Mouse (Mus musculus) midbrain, postnatal 0 days (tissue): ENCODE results near the gene Snrnp35. TPM values are rescaled to one million over a fixed set of nuclear protein-coding genes. Genes with fewer than 3 reads are reported as not detected.

Experiments used
- ATAC-seq: fragments of 200-750 bp; cut with Nextera tagmentation; 2 replicates; pipeline ENCODE4 v1.8.0; 2017; ENCODE audit warnings: moderate number of reproducible peaks, mild to moderate bottlenecking, moderate TSS enrichment, moderate library complexity; ENCODE audit not compliant: low FRiP score
- DNase-seq: peaks from one replicate; pipeline ENCODE4 v3.0.0-alpha.2; 2015; ENCODE audit warnings: low spot score
- H3K27ac ChIP-seq: fragments of 300-500 bp; sonication (generic); 2 replicates; pipeline ENCODE4 v1.5.1; 2014; ENCODE audit warnings: low read depth, mild to moderate bottlenecking, low read length, mixed read lengths
- H3K27me3 ChIP-seq: fragments of 300-500 bp; sonication (generic); 2 replicates; pipeline ENCODE4 v1.6.1; 2014; ENCODE audit warnings: low read length, control low read depth, mixed read lengths; ENCODE audit not compliant: insufficient read depth
- H3K36me3 ChIP-seq: fragments of 300-500 bp; sonication (generic); 2 replicates; pipeline ENCODE4 v1.6.1; 2014; ENCODE audit warnings: low read length, control low read depth, mixed read lengths; ENCODE audit not compliant: insufficient read depth
- H3K4me1 ChIP-seq: fragments of 300-500 bp; sonication (generic); 2 replicates; pipeline ENCODE4 v1.6.1; 2014; ENCODE audit warnings: mild to moderate bottlenecking, control low read depth, antibody characterized with exemption, low read length, mixed read lengths; ENCODE audit not compliant: insufficient read depth
- H3K4me2 ChIP-seq: fragments of 300-500 bp; sonication (generic); 2 replicates; pipeline ENCODE4 v1.6.1; 2014; ENCODE audit warnings: low read depth, mild to moderate bottlenecking, low read length, mixed read lengths; ENCODE audit not compliant: poor library complexity, severe bottlenecking
- H3K4me3 ChIP-seq: fragments of 300-500 bp; sonication (generic); 2 replicates; pipeline ENCODE4 v1.5.1; 2014; ENCODE audit warnings: low read depth, mild to moderate bottlenecking, low read length, moderate library complexity
- H3K9ac ChIP-seq: fragments of 300-500 bp; sonication (generic); replicated peaks from 2 replicates; pipeline ENCODE4 v1.6.1; 2014; ENCODE audit warnings: mild to moderate bottlenecking, low read length, moderate library complexity, mixed read lengths; ENCODE audit not compliant: poor library complexity, severe bottlenecking
- H3K9me3 ChIP-seq: fragments of 300-500 bp; sonication (generic); 2 replicates; pipeline ENCODE4 v1.6.1; 2016; ENCODE audit warnings: low read length, control low read depth
- CTCF ChIP-seq: IDR thresholded peaks from 2 replicates; pipeline ENCODE4 v1.5.1; 2016; ENCODE audit warnings: antibody characterized with exemption, mild to moderate bottlenecking
- WGBS: fragments of 180-500 bp; shearing (Covaris S2); extraction: QIAGEN DNeasy Blood & Tissue Kit; methylation state at CpG from one replicate; pipeline ENCODE4 v1.1.7; 2014; 5-methylcytosine and 5-hydroxymethylcytosine counted together
- polyA plus RNA-seq: library from polyadenylated mRNA; unstranded; fragments of >200 nt; fragmentation: Nextera tagmentation; extraction: Ambion mirVana; gene quantifications from 2 replicates; pipeline ENCODE4 v1.2.1, GENCODE M21; 2015
- total RNA-seq: library from RNA; depleted of rRNA; stranded (reverse); fragments of >200 nt; gene quantifications from 2 replicates; pipeline ENCODE4 v1.2.3, GENCODE M21; 2014; rRNA removed

The Snrnp35 gene
- total and polyA plus RNA-seq, 2 experiments from 2014 or later: 10.7 to 13.0 TPM

DNA sequence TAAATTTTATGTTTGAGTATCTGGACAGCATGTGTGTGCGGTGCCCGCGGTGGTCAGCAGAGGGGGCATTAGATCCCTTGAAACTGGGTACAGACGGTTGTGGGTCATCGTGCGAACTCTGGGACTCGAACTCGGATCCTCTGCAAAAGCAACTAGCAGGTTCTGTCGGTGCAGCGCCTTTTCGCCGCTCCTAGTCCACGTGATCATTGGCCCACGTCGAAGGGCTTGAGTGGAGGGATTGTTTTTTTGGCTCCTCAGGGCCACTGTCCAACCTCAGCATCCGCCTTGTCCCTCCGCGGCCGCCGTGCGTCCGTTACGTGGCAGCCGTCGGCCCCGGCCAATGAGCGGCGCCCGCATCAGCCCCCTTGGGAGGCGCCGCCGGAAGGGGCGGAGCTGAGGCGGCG is 57.5 kb downstream of the Snrnp35 start, which contains the start of gene Tmed2:
Tmed2 (plus strand) TSS at position 313 of the 404 bp plus-strand sequence.
- Histone ChIP-seq H3K4me2 (peak within 1 kb of the TSS; percentile 72), H3K9me3 (no peaks in the 10 kb centered on the region)
- TF ChIP-seq CTCF: peak; percentile 45

More for the DNA sequence above, 57.5 kb downstream of the Snrnp35 start, which contains the start of gene Tmed2:
- WGBS: under 1% methylated on average over 35 of the region's 35 CpGs
- DNase-seq (peak; percentile 99), ATAC-seq (peak; percentile 97)
- no peaks in the 10 kb centered on the region for H3K4me1 ChIP-seq
- H3K4me3 ChIP-seq: peak within 1 kb of the TSS; percentile 84
- no peaks in the 10 kb centered on the region for H3K27me3 ChIP-seq
- H3K9ac ChIP-seq: peak within 1 kb of the TSS; percentile 58
- peak within 1 kb of the TSS; percentile 76 for H3K27ac ChIP-seq
- H3K36me3 ChIP-seq: peaks cover 10% of the 10 kb centered on the region

Other genes with a start within 250 kb of the Snrnp35 start
- gene Pitpnm2, start 233.4 kb upstream of the Snrnp35 start, total RNA-seq: 48.1 and 66.2 TPM in 2 replicates
- 8.6 and 10.1 TPM in 2 replicates for gene Pitpnm2, start 233.4 kb upstream of the Snrnp35 start, polyA plus RNA-seq
- 19.0 and 41.0 TPM in 2 replicates for gene Mphosph9, start 155.2 kb upstream of the Snrnp35 start, total RNA-seq
- 6.6 and 9.6 TPM in 2 replicates for gene Mphosph9, start 155.2 kb upstream of the Snrnp35 start, polyA plus RNA-seq
- gene 2810006K23Rik, start 155.0 kb upstream of the Snrnp35 start, total RNA-seq: 9.0 and 9.4 TPM in 2 replicates
- 7.8 TPM in 2 replicates for gene 2810006K23Rik, start 155.0 kb upstream of the Snrnp35 start, polyA plus RNA-seq
- 104 and 164 TPM in 2 replicates for gene Cdk2ap1, start 120.1 kb upstream of the Snrnp35 start, total RNA-seq
- gene Cdk2ap1, start 120.1 kb upstream of the Snrnp35 start, polyA plus RNA-seq: 65.0 and 65.2 TPM in 2 replicates
- 41.0 and 54.5 TPM in 2 replicates for gene Sbno1, start 57.1 kb upstream of the Snrnp35 start, total RNA-seq
- gene Sbno1, start 57.1 kb upstream of the Snrnp35 start, polyA plus RNA-seq: 68.9 and 80.4 TPM in 2 replicates
- gene Kmt5a, start 43.2 kb upstream of the Snrnp35 start, total RNA-seq: 27.4 and 39.0 TPM in 2 replicates
- gene Kmt5a, start 43.2 kb upstream of the Snrnp35 start, polyA plus RNA-seq: 13.3 and 15.3 TPM in 2 replicates
- gene Rilpl2, start 4.8 kb upstream of the Snrnp35 start, total RNA-seq: 32.3 and 38.6 TPM in 2 replicates
- 33.8 and 34.3 TPM in 2 replicates for gene Rilpl2, start 4.8 kb upstream of the Snrnp35 start, polyA plus RNA-seq
- 14.8 and 14.9 TPM in 2 replicates for gene Rilpl1, start 48.3 kb downstream of the Snrnp35 start, total RNA-seq
- gene Rilpl1, start 48.3 kb downstream of the Snrnp35 start, polyA plus RNA-seq: 11.2 and 11.9 TPM in 2 replicates
- 228 and 273 TPM in 2 replicates for gene Tmed2, start 57.6 kb downstream of the Snrnp35 start, total RNA-seq
- 313 and 326 TPM in 2 replicates for gene Tmed2, start 57.6 kb downstream of the Snrnp35 start, polyA plus RNA-seq
- 14.9 and 20.5 TPM in 2 replicates for gene Ddx55, start 69.7 kb downstream of the Snrnp35 start, total RNA-seq
- gene Ddx55, start 69.7 kb downstream of the Snrnp35 start, polyA plus RNA-seq: 21.9 and 26.9 TPM in 2 replicates
- gene Eif2b1, start 96.0 kb downstream of the Snrnp35 start, total RNA-seq: 38.4 and 40.2 TPM in 2 replicates
- gene Eif2b1, start 96.0 kb downstream of the Snrnp35 start, polyA plus RNA-seq: 55.2 and 61.9 TPM in 2 replicates
- 26.9 and 30.4 TPM in 2 replicates for gene Gtf2h3, start 96.0 kb downstream of the Snrnp35 start, total RNA-seq
- 24.6 and 27.1 TPM in 2 replicates for gene Gtf2h3, start 96.0 kb downstream of the Snrnp35 start, polyA plus RNA-seq
- gene Atp6v0a2, start 145.4 kb downstream of the Snrnp35 start, total RNA-seq: 20.7 and 24.8 TPM in 2 replicates
- gene Atp6v0a2, start 145.4 kb downstream of the Snrnp35 start, polyA plus RNA-seq: 23.9 and 25.5 TPM in 2 replicates
- gene Dnah10, start 242.0 kb downstream of the Snrnp35 start, total RNA-seq: 0.85 and 1.8 TPM in 2 replicates
- 0.19 and 0.20 TPM in 2 replicates for gene Dnah10, start 242.0 kb downstream of the Snrnp35 start, polyA plus RNA-seq